Mouse (Mus musculus) embryo, embryonic 10.5 days (tissue): Measurements from ENCODE around the gene Olfr1340.

Experiments
- DNase-seq: peaks from one replicate; pipeline ENCODE4 v3.0.0-alpha.2; 2015; ENCODE audit warnings: low spot score

Olfr1340 gene

GRCm38 (mm10) chr4:118719838-118720237, at the start of gene Olfr1340:
Gene Olfr1340 (plus strand): TSS chr4:118720138.
- DNase-seq, result no peak

GRCm38 (mm10) chr4:118687086-118687485, 32.9 kb upstream of the Olfr1340 start:
- no peak for DNase-seq

- no peak for DNase-seq
Measured at GRCm38 (mm10) chr4:118692412-118692973, 27.4 kb upstream of the Olfr1340 start, which contains the start of gene Olfr1342. Gene Olfr1342 (minus strand): TSS chr4:118692756.

- DNase-seq, result no peak
Measured at GRCm38 (mm10) chr4:118693812-118694211, 26.1 kb upstream of the Olfr1340 start.

GRCm38 (mm10) chr4:118703223-118703622, 16.7 kb upstream of the Olfr1340 start, which contains the start of gene Olfr1341:
Gene Olfr1341 (plus strand): TSS chr4:118703523.
- DNase-seq, result no peak

- DNase-seq, result no peak
Measured at GRCm38 (mm10) chr4:118708086-118708485, 11.9 kb upstream of the Olfr1340 start.

- DNase-seq, result no peak
Measured at GRCm38 (mm10) chr4:118711656-118712055, 8.3 kb upstream of the Olfr1340 start.

GRCm38 (mm10) chr4:118721742-118722483, 2.0 kb downstream of the Olfr1340 start:
- peak; percentile 73 for DNase-seq

GRCm38 (mm10) chr4:118731875-118732274, 11.9 kb downstream of the Olfr1340 start, which contains the start of gene Olfr1339:
Gene Olfr1339 (plus strand): TSS chr4:118732175.
- no peak for DNase-seq

- no peak for DNase-seq
Measured at GRCm38 (mm10) chr4:118739574-118739973, 19.6 kb downstream of the Olfr1340 start.

- DNase-seq, result peak; percentile 22
Measured at GRCm38 (mm10) chr4:118740988-118741698, 21.2 kb downstream of the Olfr1340 start.

GRCm38 (mm10) chr4:118741881-118742280, 21.9 kb downstream of the Olfr1340 start:
- DNase-seq, result peak; percentile 14

- no peak for DNase-seq
Measured at GRCm38 (mm10) chr4:118758637-118759036, 38.7 kb downstream of the Olfr1340 start, which contains the start of gene Olfr1338. Gene Olfr1338 (minus strand): TSS chr4:118758737.
